Mouse (Mus musculus) E14TG2a.4 (cell line): ENCODE measurements around the gene Pcx.

Experiments used
- CTCF ChIP-seq: conservative IDR thresholded peaks from 2 replicates; pipeline ENCODE4 v1.5.1; 2014; ENCODE audit warnings: low read length
- NANOG ChIP-seq: IDR thresholded peaks from 2 replicates; pipeline ENCODE4 v1.6.1; 2014; ENCODE audit warnings: borderline replicate concordance, low read length, mixed read lengths
- POU5F1 ChIP-seq: IDR thresholded peaks from 2 replicates; pipeline ENCODE4 v1.6.1; 2014; ENCODE audit warnings: low read length, borderline replicate concordance

DNA sequence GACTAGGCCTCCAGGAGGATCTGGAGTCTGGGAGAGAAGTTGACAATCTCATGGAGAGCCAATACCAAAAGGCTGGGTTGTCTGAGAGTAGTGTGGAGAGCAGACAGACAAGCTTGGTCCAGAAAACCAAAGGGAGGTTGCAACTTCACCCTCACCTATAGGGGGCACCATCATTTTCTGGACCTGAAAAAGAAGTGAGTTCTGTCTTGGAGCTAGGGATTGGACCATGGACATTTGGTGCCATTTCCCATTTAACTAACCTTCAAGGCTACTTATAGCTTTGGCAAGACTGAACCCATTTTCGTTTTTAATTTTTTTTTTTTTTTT, 32.1 kb upstream of the Pcx start:
- peak; percentile 62 for TF ChIP-seq CTCF
- no peak for TF ChIP-seq POU5F1
- TF ChIP-seq NANOG, result no peak
